Mouse (Mus musculus) hindbrain, embryonic 10.5 days (tissue): ENCODE data around the gene B230104I21Rik. TPM values are rescaled to one million over a fixed set of nuclear protein-coding genes. Genes with fewer than 3 reads are reported as not detected.

Experiments
- DNase-seq: peaks from one replicate; pipeline ENCODE4 v3.0.0-alpha.2; 2017; ENCODE audit warnings: low spot score
- H3K27ac ChIP-seq: fragments of 300-500 bp; sonication (generic); 2 replicates; pipeline ENCODE4 v1.5.1; 2016; ENCODE audit warnings: mild to moderate bottlenecking, moderate library complexity
- H3K27me3 ChIP-seq: fragments of 300-500 bp; sonication (generic); 2 replicates; pipeline ENCODE4 v1.6.1; 2016; ENCODE audit warnings: mild to moderate bottlenecking; ENCODE audit not compliant: poor library complexity, insufficient read depth, severe bottlenecking
- H3K36me3 ChIP-seq: fragments of 300-500 bp; sonication (generic); 2 replicates; pipeline ENCODE4 v1.6.1; 2016; ENCODE audit warnings: mild to moderate bottlenecking, moderate library complexity
- H3K4me1 ChIP-seq: fragments of 300-500 bp; sonication (generic); replicated peaks from 2 replicates; pipeline ENCODE4 v1.6.1; 2016; ENCODE audit warnings: mild to moderate bottlenecking
- H3K4me3 ChIP-seq: fragments of 300-500 bp; sonication (generic); 2 replicates; pipeline ENCODE4 v1.5.1; 2016; ENCODE audit warnings: mild to moderate bottlenecking, moderate library complexity
- H3K9me3 ChIP-seq: fragments of 300-500 bp; sonication (generic); 2 replicates; pipeline ENCODE4 v1.6.1; 2016; ENCODE audit warnings: mild to moderate bottlenecking, moderate library complexity
- WGBS: fragments of 180-500 bp; shearing (Covaris S2); methylation state at CpG from one replicate; pipeline ENCODE4 v1.1.7; 2016; 5-methylcytosine and 5-hydroxymethylcytosine counted together
- polyA plus RNA-seq: library from polyadenylated mRNA; unstranded; fragments of >200 nt; fragmentation: Nextera tagmentation; extraction: Ambion mirVana; gene quantifications from 2 replicates; pipeline ENCODE4 v1.2.1, GENCODE M21; 2016

Gene B230104I21Rik
- polyA plus RNA-seq, 1 experiment from 2014 or later: not detected

GRCm38 (mm10) chr4:154389641-154390040 is 53.7 kb downstream of the B230104I21Rik start:
- peaks cover 94% of the 10 kb centered on the region for H3K4me1 ChIP-seq
- 75% methylated on average over 2 of the region's 2 CpGs for WGBS

GRCm38 (mm10) chr4:154390333-154391080 is 54.6 kb downstream of the B230104I21Rik start:
- H3K4me1 ChIP-seq: peaks cover 92% of the 10 kb centered on the region
- peak overlapping the region; percentile 19; the same call in 1 of the 2 replicates for H3K4me3 ChIP-seq
- peak; percentile 78 for DNase-seq
- WGBS: 7% methylated on average over 20 of the region's 20 CpGs
- no peaks in the 10 kb centered on the region for H3K9me3 ChIP-seq
- H3K27me3 ChIP-seq: peaks cover 68% of the 10 kb centered on the region
- peak overlapping the region; percentile 86 for H3K27ac ChIP-seq
- H3K36me3 ChIP-seq: no peaks in the 10 kb centered on the region

More at GRCm38 (mm10) chr4:154389641-154390040, 53.7 kb downstream of the B230104I21Rik start:
- Histone ChIP-seq H3K36me3 (no peaks in the 10 kb centered on the region), H3K27ac (peak overlapping the region; percentile 86), H3K27me3 (peaks cover 71% of the 10 kb centered on the region), H3K9me3 (no peaks in the 10 kb centered on the region), H3K4me3 (0 out of 2 replicates have a peak overlapping the region, but pooled peaks have one; percentile 19)
- no peak for DNase-seq

GRCm38 (mm10) chr4:154392641-154393040 is 56.7 kb downstream of the B230104I21Rik start:
- H3K9me3 ChIP-seq: no peaks in the 10 kb centered on the region
- H3K4me1 ChIP-seq: peaks cover 80% of the 10 kb centered on the region
- no peaks in the 10 kb centered on the region for H3K36me3 ChIP-seq
- peak overlapping the region; percentile 79 for H3K27ac ChIP-seq
- H3K27me3 ChIP-seq: peaks cover 60% of the 10 kb centered on the region
- 85% methylated on average over 1 of the region's 1 CpGs for WGBS
- no peak overlapping the region for H3K4me3 ChIP-seq
- DNase-seq: no peak

GRCm38 (mm10) chr4:154393196-154394122 is 57.5 kb downstream of the B230104I21Rik start:
- DNase-seq: peak; percentile 77
- no peaks in the 10 kb centered on the region for H3K9me3 ChIP-seq
- peak overlapping the region; percentile 79 for H3K27ac ChIP-seq
- no peak overlapping the region for H3K4me3 ChIP-seq
- H3K27me3 ChIP-seq: peaks cover 54% of the 10 kb centered on the region
- H3K36me3 ChIP-seq: no peaks in the 10 kb centered on the region
- WGBS: 17% methylated on average over 18 of the region's 18 CpGs
- peaks cover 73% of the 10 kb centered on the region for H3K4me1 ChIP-seq

- H3K4me3 ChIP-seq: no peak overlapping the region
- H3K27me3 ChIP-seq: peaks cover 46% of the 10 kb centered on the region
- no peak for DNase-seq
- WGBS: 42% methylated on average over 7 of the region's 7 CpGs
- peaks cover 67% of the 10 kb centered on the region for H3K4me1 ChIP-seq
- no peaks in the 10 kb centered on the region for H3K36me3 ChIP-seq
- H3K27ac ChIP-seq: peak overlapping the region; percentile 79
- H3K9me3 ChIP-seq: no peaks in the 10 kb centered on the region
These were observed 58.3 kb downstream of the B230104I21Rik start for GRCm38 (mm10) chr4:154394123-154394722.

- no peak for DNase-seq
- Histone ChIP-seq H3K36me3 (no peaks in the 10 kb centered on the region), H3K27ac (peak overlapping the region; percentile 64; the same call in 1 of the 2 replicates), H3K4me1 (peaks cover 66% of the 10 kb centered on the region), H3K9me3 (no peaks in the 10 kb centered on the region), H3K27me3 (peaks cover 37% of the 10 kb centered on the region), H3K4me3 (no peak overlapping the region)
- 88% methylated on average over 14 of the region's 14 CpGs for WGBS
These were observed 60.9 kb downstream of the B230104I21Rik start for GRCm38 (mm10) chr4:154396652-154397301.

Other genes starting within 250 kb of the B230104I21Rik start
- 1.8 and 2.7 TPM in 2 replicates for gene Trp73, start 195.9 kb upstream of the B230104I21Rik start, polyA plus RNA-seq
- 44.3 and 52.6 TPM in 2 replicates for gene Wrap73, start 193.8 kb upstream of the B230104I21Rik start, polyA plus RNA-seq
- gene Tprgl, start 175.5 kb upstream of the B230104I21Rik start, polyA plus RNA-seq: 122 and 150 TPM in 2 replicates
- gene Megf6, start 165.4 kb upstream of the B230104I21Rik start, polyA plus RNA-seq: 28.2 and 29.2 TPM in 2 replicates
- gene Arhgef16, start 34.5 kb upstream of the B230104I21Rik start, polyA plus RNA-seq: 4.6 and 7.5 TPM in 2 replicates